Mouse (Mus musculus) layer of hippocampus, postnatal 36 days (tissue): Measurements from ENCODE around the gene Lhfp. TPM values are rescaled to one million over a fixed set of nuclear protein-coding genes. Genes with fewer than 3 reads are reported as not detected.

Source experiments
- DNase-seq, 2 experiments: peaks; one replicate each; pipeline ENCODE4 v3.0.0; 2022
- total RNA-seq, 2 experiments: library from RNA; stranded (reverse); gene quantifications; 2 replicates each; pipeline ENCODE4 v1.2.3; 2021

Gene Lhfp
- total RNA-seq, 2 experiments from 2014 or later = 18.1 to 19.9 TPM

GRCm38 (mm10) chr3:53042240-53042567, 876 bp downstream of the Lhfp start:
- no peak for DNase-seq

GRCm38 (mm10) chr3:53043206-53043780, 2.0 kb downstream of the Lhfp start:
- no peak for DNase-seq

- no peak for DNase-seq
These were observed 2.9 kb downstream of the Lhfp start for GRCm38 (mm10) chr3:53044238-53044637.

- no peak for DNase-seq
These were observed 3.5 kb downstream of the Lhfp start for GRCm38 (mm10) chr3:53044682-53045299.

- DNase-seq = no peak
These were observed 4.4 kb downstream of the Lhfp start for GRCm38 (mm10) chr3:53045697-53046096.

GRCm38 (mm10) chr3:53046371-53046770, 5.0 kb downstream of the Lhfp start:
- DNase-seq = no peak

GRCm38 (mm10) chr3:53052385-53052784, 11.1 kb downstream of the Lhfp start:
- no peak for DNase-seq

GRCm38 (mm10) chr3:53056430-53056829, 15.1 kb downstream of the Lhfp start:
- DNase-seq = no peak

GRCm38 (mm10) chr3:53059959-53060358, 18.6 kb downstream of the Lhfp start:
- no peak for DNase-seq

- DNase-seq = no peak
These were observed 22.3 kb downstream of the Lhfp start for GRCm38 (mm10) chr3:53063423-53064147.

- DNase-seq = no peak
These were observed 24.2 kb downstream of the Lhfp start for GRCm38 (mm10) chr3:53065267-53066094.

GRCm38 (mm10) chr3:53066095-53066372, 24.7 kb downstream of the Lhfp start:
- DNase-seq = no peak

- no peak for DNase-seq
These were observed 27.1 kb downstream of the Lhfp start for GRCm38 (mm10) chr3:53068399-53068798.

- no peak for DNase-seq
These were observed 32.9 kb downstream of the Lhfp start for GRCm38 (mm10) chr3:53074264-53074663.

- no peak for DNase-seq
These were observed 33.4 kb downstream of the Lhfp start for GRCm38 (mm10) chr3:53074761-53075160.

- DNase-seq = no peak
These were observed 39.0 kb downstream of the Lhfp start for GRCm38 (mm10) chr3:53080286-53080685.

- no peak for DNase-seq
These were observed 39.4 kb downstream of the Lhfp start for GRCm38 (mm10) chr3:53080710-53081109.

GRCm38 (mm10) chr3:53083717-53084116, 42.4 kb downstream of the Lhfp start:
- no peak for DNase-seq

- DNase-seq = no peak
These were observed 43.5 kb downstream of the Lhfp start for GRCm38 (mm10) chr3:53084806-53085205.

- no peak for DNase-seq
These were observed 45.3 kb downstream of the Lhfp start for GRCm38 (mm10) chr3:53086481-53087155.

- DNase-seq = no peak
These were observed 46.0 kb downstream of the Lhfp start for GRCm38 (mm10) chr3:53087156-53087805.

- DNase-seq = no peak
These were observed 48.6 kb downstream of the Lhfp start for GRCm38 (mm10) chr3:53089921-53090320.
